Mouse (Mus musculus) kidney, postnatal 14 days (tissue): ENCODE results near the gene Gm28305.

Experiments used
- DNase-seq: peaks from one replicate; pipeline ENCODE4 v3.0.0; 2022; ENCODE audit warnings: mixed read lengths

The Gm28305 gene

GRCm38 (mm10) chr9:104070863-104071604 is 30.6 kb downstream of the Gm28305 start:
- DNase-seq = no peak

GRCm38 (mm10) chr9:104075808-104076207 is 35.3 kb downstream of the Gm28305 start:
- no peak for DNase-seq

GRCm38 (mm10) chr9:104078780-104079179 is 38.3 kb downstream of the Gm28305 start:
- no peak for DNase-seq

- peak; percentile 51 for DNase-seq
Observed at GRCm38 (mm10) chr9:104079379-104079778, 38.9 kb downstream of the Gm28305 start.

- DNase-seq = no peak
Observed at GRCm38 (mm10) chr9:104080038-104080437, 39.6 kb downstream of the Gm28305 start.

- no peak for DNase-seq
Observed at GRCm38 (mm10) chr9:104085730-104086429, 45.4 kb downstream of the Gm28305 start.

GRCm38 (mm10) chr9:104088555-104088954 is 48.1 kb downstream of the Gm28305 start:
- peak; percentile 32 for DNase-seq

- DNase-seq = no peak
Observed at GRCm38 (mm10) chr9:104092945-104093344, 52.5 kb downstream of the Gm28305 start.

- DNase-seq = no peak
Observed at GRCm38 (mm10) chr9:104098256-104098655, 57.8 kb downstream of the Gm28305 start.

- no peak for DNase-seq
Observed at GRCm38 (mm10) chr9:104099060-104099459, 58.6 kb downstream of the Gm28305 start.

GRCm38 (mm10) chr9:104100822-104101221 is 60.4 kb downstream of the Gm28305 start:
- peak; percentile 59 for DNase-seq

- no peak for DNase-seq
Observed at GRCm38 (mm10) chr9:104101458-104101857, 61.0 kb downstream of the Gm28305 start.

- DNase-seq = no peak
Observed at GRCm38 (mm10) chr9:104102301-104102700, 61.8 kb downstream of the Gm28305 start.

GRCm38 (mm10) chr9:104102901-104103300 is 62.4 kb downstream of the Gm28305 start:
- DNase-seq = no peak

GRCm38 (mm10) chr9:104104986-104105385 is 64.5 kb downstream of the Gm28305 start:
- DNase-seq = no peak

GRCm38 (mm10) chr9:104106930-104107329 is 66.5 kb downstream of the Gm28305 start:
- no peak for DNase-seq

GRCm38 (mm10) chr9:104107482-104107881 is 67.0 kb downstream of the Gm28305 start:
- DNase-seq = no peak

GRCm38 (mm10) chr9:104108571-104109143 is 68.2 kb downstream of the Gm28305 start:
- DNase-seq = no peak

- no peak for DNase-seq
Observed at GRCm38 (mm10) chr9:104109151-104109550, 68.7 kb downstream of the Gm28305 start.

- DNase-seq = no peak
Observed at GRCm38 (mm10) chr9:104123101-104123500, 82.6 kb downstream of the Gm28305 start.

GRCm38 (mm10) chr9:104123622-104124021 is 83.2 kb downstream of the Gm28305 start:
- DNase-seq = peak; percentile 22
